Mouse (Mus musculus): ENCODE data around the gene Loxl3.

Gene Loxl3

DNA sequence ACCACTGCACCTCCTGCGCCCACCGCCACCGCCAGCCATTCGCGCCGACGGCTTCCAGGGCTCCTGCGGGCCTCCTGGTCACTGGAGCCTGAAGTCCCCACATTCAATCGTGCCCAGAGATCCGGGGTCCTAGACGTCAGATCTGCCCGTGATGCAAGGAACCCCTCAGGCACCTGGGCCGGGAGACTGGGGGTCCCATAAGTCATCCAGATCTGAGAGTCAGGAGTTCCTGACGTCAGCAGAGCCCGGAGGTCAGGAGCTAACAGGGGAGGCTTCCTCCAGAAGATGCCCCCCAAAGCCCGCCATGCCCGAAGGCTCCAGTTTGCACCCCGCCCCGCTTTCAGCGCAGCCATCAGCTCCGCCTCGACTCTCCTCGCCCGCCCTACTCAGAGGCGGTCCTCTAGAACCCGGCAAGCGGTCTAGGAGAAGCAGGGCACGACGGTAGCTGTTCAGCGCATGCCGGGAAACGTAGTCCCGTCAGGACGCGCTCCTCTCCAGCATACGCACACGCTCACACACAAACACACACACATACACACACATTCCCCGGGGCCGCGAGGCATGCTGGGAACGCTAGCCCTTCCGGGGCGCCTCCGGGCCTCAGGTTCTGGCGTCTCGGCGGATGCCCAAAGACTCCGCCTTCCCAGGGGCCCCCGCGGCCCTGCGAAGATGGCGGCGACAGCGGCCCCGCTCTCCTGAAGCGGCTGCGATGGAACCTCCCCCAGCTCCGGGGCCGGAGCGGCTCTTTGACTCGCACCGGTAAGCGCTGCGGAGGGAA is 20.3 kb downstream of the Loxl3 start, which contains the start of gene Aup1:
Gene Aup1 (plus strand): TSS at position 448 of the 778 bp plus-strand sequence.
- DNase-seq, result peak; percentile 97 to 98

DNA sequence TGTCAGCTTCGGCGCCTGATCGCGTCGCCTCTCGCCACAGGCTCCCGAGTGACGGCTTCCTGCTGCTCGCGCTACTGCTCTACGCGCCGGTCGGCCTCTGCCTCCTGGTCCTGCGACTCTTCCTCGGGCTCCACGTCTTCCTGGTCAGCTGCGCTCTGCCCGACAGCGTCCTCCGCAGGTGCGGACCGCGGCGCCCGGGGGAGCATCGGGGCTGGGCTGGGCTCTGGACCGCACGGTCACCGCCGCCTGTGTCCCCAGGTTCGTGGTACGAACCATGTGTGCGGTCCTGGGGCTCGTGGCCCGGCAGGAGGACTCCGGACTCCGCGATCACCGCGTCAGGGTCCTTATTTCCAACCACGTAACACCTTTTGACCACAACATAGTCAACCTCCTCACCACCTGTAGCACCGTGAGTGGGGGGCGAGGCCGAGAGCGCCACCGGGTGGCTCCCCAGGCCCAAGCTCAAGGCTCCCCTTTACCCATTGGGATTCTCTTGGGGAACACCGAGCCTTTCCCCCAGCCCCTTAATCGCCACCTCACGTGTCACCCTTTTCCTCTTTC is 21.0 kb downstream of the Loxl3 start, which contains the start of gene Htra2:
Gene Htra2 (minus strand): TSS at position 403 of the 561 bp plus-strand sequence.
- DNase-seq, result no peak

DNA sequence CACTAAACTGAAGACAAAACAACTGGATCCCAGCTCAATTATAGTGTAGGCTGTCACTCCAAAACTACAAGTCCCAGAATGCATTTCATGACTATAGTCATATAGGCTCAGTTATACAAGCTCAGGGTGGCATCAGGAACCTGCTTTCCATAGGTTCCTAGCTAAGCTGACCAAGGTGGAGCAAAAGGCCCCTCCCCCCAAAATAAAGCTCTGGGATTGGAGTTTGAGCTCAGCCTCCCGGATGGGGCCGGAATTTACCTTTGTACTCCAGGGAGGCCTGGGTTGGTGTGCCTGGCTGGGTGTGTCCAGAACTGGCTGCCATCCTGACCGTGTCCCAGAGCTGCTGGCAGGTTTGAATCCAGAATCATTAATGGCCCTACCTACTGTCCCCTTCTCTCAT is 23.8 kb downstream of the Loxl3 start, which contains the start of gene Dqx1:
Gene Dqx1 (plus strand): TSS at position 55 of the 400 bp plus-strand sequence.
- DNase-seq, result peak; percentile 21 to 48

DNA sequence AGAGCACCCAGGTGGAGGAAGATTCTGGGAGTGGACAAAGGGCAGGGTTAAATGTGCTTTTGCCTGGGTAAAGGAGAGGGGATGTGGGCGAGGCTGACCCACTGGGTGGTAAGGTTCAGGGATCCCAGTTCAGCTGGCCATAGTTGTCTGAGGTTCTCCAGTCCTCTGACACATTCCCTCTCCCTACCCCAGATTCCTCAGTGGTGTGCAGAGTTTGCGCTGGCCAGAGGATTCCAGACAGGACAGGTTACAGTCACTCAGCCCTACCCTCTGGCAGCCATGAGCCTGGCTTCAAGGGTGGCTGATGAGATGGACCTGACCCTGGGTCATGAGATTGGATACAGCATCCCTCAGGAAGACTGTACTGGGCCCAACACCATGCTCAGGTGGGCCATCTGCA is 24.8 kb downstream of the Loxl3 start:
- DNase-seq, result no peak

DNA sequence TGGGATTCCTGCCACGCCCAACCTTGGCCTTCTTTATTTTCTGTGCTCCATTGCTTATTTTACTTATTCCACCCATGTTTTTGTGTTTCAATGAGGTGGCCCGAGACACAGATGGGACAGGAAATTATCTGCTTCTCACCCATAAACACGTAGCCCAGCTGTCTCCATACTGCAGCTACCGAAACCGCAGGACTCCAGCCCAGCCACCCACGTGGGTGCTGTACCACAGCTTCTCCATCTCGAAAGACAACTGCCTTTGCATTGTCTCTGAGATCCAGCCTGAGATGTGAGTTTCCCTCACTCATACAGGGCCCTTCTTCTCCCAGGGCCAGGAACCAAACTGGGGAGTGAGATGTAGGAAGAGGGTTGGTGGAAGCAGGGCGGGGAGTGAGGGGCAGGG is 32.0 kb downstream of the Loxl3 start:
- no peak for DNase-seq

DNA sequence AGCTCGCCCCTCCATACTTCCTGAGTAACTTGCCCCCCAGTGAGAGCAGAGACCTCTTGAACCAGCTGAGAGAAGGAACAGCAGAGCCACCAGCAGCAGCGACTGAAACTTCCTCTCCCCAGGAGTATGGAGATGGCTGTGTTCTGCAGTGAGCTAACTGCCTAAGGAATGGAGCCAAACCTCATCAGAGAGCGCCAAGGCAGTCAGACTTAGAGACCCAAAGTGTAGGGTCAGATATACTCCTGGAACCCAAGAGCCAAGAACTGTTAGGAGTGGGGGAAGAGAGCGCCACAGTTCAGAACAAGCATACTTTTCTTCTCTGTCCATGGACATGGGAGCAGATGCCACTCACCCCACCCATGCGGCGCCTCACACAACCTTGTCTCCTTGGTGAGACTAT is 32.5 kb downstream of the Loxl3 start:
- DNase-seq, result no peak

DNA sequence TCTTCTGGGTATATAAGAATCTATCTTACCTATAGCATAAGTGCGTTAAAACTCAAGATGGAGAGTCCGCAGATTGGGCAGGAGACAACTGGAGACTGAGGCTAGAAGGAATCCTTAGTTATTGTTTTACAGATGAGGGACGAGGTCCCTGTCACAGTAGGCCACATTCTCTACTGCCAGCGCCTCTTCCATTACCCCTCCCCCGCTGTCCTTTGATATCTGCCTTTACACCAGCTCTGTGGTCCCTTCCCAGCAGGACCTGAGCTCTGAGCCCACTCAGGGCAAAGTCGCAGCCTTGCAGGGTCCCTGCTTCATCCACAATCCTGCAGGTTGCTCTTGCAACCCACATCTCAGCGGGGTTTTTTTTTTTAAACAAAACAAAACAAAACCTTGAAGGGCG is 34.2 kb downstream of the Loxl3 start:
- no peak for DNase-seq

DNA sequence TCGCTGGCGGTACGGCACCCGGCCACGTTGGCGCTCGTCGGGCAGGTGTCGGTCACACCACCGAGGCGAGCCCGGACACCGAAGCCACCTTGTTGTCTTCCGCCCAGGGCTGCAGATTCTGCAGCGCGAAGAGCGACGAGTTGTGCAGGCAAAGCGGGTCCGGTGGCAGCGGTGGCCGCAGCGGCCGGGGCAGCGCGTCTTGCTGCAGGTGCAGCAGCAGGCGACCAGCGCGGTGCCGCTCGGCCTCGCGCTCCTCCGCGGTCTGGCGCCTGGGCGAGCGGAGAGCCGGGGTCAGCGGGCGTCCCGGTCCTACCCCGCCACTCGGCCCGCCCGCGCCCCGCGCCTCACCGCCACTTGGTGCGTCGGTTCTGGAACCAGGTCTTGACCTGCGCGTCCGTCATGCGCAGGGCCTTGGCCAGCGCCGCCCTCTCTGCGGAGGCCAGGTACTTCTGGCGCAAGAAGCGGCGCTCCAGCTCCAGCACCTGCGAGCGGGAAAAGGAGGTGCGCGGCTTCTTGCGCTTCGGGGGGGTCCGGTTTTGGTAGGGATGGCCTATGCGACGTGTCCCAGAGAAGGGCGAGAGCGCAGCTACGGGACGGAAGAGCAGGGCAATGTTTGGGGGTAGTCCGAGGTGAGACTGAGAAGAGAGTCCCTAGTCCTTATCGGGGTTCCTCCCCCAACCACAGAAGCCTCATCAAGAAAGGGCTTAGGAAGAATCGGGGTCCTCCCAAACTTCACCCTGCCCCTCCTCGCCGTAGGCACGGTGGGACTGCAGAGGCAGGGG is 34.9 kb downstream of the Loxl3 start:
- peak in 1 of 2 experiments; percentile 17 for DNase-seq

DNA sequence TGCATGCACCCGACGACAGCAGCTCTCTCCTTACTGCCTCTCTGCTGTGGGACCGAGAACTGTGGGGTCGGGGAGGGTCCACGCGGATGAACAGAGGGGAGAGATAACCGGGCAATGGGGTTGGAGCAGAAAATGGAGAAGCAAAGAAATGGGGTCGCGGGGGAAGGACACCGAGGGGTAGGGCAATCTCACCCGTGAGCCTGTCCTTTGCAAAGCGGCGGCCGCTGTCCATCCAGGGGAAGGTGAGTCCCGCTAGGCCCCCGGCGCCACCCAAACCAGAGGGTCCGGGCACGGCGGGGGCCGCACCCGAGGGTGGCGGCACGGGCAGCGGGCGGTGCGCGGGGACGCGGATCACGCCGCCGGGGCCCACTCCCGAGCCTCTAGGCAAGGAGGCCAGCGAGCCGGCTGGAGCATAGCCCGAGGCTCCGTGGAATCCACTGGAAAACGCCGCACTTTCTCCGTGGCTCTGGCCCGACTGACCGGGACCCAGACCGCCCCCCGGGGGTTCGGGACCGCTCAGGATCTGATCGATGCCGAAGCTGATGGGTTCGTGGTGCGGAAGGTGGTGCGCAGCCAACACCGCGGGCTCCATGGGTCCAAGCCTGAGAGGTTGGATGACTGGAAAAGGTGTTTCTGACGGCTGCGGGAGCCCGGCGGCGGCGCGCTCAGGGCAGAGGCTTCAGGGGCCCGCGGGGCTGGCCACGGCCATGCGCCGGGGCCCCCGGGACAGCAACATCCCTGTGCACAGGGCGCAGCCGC is 35.7 kb downstream of the Loxl3 start:
- peak in 1 of 2 experiments; percentile 24 for DNase-seq

DNA sequence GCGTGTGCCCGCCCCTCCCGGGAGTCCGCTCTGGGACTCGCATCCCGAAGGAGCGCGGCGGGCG is 36.1 kb downstream of the Loxl3 start, which contains the start of gene Tlx2:
Gene Tlx2 (minus strand): TSS at position 47 of the 64 bp plus-strand sequence.
- no peak for DNase-seq

DNA sequence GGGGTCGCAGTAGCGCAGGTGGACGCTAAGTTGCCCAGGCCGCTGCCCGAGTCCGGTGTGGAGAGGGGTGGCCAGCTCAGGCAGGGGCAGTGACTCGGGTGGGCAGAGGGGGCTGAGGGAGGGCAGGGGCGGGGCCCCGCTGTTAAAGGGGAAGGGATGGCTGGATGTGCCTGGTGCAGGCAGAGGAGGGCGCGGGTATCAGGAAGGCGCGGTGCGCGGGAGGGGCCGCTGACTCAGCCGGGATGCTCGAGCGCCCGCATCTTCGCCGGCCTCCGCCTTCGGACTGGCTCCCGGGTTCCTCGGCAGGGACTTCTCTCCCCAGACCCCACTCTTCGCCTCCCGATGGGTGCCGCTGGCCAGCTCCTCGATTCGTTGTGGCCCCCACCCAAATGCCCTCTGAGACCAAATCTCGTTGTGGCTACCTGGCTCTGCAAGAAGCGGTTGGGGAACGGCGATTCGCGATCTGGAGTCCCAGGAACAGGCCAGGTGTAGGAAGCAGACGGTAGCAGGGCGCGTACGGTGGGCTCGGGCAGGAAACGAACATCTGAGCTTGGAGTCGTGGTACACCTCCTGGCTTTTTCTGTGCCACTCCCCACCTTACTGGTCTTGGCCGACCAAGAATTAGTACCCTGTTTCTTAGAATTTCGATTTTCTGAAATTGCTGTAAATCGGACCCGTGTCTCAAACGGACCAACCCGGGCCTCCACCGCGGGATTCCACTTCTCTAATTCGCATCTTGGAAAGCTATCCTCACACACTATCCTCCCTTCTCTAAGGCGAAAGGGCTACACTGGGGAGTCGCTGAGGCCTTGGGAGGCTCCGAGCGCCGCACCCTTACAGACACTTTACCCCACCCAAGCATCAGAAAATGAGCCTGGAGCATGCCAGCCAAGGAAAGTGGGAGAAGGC is 36.6 kb downstream of the Loxl3 start:
- DNase-seq, result peak in 1 of 2 experiments; percentile 60

DNA sequence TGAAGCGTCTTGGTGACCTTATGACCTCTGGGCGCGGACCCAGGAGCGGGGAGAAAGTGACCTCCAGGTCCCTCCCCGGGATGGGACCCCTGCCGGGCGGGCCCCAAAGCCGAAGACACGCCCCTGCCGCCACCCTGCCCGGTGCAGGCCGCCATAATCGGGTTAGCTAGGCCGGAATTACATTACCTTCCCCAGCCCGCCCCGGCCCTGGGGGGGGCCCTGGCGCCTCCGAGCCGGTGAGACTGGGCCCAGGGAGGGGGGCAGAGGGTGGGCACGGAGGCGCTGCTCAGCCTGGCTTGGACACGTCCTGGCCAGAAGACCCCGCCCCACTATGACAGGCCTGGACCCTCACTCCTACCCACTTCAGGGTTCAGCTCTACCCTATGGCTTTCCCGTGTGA is 37.2 kb downstream of the Loxl3 start:
- DNase-seq, result no peak

DNA sequence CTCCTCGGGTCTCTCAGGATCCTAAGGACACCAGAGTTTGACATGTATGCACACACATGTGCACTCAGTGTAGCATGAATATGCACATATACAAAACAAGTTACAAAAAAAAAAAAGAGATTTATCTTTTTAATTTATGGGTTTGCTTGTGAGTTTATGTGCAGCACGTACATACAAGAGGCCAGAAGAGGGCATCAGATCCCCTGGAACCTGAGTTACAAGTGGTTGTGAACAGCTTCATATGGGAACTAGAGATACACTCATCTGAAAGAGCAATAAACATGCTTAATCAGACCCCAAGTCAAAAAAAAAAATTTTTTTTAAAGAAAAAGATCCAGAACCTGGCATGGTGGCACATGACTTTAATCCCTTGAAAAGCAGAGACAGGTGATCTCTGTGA is 41.0 kb downstream of the Loxl3 start:
- no peak for DNase-seq

DNA sequence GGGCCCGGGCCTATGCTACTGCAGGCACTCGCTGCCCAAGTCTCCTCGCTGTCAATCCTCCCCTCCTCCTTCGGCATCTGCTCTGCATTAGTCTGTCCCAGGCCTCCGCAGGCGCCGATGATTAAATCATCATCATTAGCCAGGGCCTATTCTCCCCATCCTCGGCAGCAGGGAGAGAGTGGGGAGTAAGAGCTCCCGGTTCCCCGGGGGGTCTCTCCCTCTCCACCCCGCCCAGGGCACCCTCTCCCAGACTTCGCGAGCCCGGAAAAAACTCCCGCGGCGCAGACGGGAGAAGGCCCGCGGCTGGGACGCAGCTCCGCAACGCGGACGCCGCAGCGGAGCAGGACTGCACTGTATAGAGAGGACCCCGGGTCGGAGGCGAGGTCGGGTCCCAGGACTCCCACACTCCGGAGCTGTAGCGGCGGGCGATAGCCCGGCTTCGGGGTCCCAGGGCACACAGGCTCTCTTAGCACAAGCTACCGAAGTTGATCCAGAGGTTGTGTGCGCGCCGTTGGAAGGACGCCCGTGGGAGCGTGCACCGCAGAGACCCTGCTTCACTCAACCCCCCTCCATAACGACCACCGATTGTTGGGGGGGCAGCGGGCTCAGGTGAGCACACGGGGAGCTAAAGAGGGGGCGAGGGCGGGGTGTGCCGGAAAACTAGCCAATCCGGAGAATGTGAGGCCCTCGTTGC is 43.8 kb downstream of the Loxl3 start, which contains the start of gene Pcgf1:
Gene Pcgf1 (plus strand): TSS at position 240 of the 694 bp plus-strand sequence.
- DNase-seq, result no peak

DNA sequence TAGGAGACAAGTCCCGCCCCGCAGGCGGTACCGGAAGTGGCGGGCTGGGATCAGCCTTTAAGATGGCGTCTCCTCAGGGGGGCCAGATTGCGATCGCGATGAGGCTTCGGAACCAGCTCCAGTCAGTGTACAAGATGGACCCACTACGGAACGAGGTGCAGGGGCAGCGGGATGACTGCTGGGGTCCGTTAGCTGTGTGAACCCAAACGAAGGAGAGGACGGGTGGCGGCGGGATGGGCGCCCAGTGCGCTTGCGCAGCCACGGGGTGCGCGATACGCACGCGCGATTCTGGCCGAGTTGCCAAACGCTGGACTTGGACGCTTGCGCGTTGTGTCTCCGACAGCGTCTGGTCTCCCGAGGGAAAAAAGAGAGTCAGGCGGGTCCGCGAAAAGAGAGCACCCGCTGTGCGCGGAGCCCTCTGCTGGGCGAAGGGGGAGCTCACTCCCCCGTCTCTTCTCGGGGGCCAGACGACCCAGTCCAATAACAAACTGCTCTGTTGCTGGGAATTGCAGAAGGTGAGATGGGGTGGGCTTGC is 44.4 kb downstream of the Loxl3 start:
- DNase-seq, result peak; percentile 98 to 99

DNA sequence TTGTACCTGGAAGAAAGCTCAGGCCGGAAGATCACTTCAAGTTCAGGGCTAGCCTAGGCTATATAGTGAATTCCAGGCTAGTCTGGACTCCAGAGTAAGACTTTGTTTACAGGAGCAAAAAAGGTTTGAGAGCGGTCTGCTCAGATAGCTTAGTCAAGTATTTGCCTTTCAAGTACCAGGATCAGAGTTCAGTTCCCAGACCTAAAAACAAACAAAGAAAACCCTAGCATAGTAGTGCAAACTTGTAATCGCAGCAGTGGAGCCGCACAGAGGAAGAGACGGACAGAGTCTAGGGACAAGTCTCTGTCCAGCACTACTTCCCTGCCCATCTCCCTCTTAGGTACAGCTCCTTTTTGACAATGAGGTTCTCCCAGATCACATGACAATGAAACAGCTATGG is 46.2 kb downstream of the Loxl3 start:
- no peak for DNase-seq

DNA sequence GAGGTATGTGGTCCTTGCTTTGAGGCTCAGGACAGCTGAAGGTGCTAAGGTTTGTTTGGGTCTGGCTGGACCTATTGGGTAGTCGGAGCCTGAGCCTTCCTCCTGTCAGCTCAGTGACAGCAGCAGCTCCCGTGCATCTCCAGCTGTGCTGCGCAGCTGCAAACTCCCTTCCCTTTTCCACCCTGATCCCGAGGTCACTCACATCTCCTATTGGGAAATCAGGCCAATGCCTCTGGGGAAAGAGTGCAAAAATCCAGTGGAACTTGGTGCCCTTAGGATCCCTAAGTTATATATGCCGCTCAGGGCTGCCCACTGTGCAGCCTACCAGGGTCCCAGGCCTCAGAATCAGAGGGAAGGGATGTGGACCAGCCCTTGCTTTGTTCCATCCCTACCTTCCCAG is 49.5 kb downstream of the Loxl3 start:
- no peak for DNase-seq

DNA sequence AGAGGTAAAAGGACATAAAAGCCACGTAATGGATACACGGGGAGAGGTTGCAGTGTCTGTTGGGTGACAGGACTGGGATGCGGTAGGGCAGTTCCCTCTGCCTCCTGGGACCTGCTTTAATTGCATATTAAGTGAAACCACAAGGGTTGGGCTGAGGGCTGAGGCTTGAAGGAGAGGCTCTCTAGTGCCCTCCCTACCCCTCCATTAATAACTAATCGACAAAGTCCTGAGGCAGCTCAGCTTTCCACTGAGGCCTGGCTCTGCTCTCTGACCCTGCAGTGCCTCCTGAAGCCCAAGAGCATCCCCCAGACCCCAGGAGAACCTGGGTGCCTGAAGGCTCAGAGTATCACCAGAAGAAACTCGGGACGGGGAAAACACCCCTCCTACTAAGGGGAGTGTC is 50.5 kb downstream of the Loxl3 start:
- no peak for DNase-seq

DNA sequence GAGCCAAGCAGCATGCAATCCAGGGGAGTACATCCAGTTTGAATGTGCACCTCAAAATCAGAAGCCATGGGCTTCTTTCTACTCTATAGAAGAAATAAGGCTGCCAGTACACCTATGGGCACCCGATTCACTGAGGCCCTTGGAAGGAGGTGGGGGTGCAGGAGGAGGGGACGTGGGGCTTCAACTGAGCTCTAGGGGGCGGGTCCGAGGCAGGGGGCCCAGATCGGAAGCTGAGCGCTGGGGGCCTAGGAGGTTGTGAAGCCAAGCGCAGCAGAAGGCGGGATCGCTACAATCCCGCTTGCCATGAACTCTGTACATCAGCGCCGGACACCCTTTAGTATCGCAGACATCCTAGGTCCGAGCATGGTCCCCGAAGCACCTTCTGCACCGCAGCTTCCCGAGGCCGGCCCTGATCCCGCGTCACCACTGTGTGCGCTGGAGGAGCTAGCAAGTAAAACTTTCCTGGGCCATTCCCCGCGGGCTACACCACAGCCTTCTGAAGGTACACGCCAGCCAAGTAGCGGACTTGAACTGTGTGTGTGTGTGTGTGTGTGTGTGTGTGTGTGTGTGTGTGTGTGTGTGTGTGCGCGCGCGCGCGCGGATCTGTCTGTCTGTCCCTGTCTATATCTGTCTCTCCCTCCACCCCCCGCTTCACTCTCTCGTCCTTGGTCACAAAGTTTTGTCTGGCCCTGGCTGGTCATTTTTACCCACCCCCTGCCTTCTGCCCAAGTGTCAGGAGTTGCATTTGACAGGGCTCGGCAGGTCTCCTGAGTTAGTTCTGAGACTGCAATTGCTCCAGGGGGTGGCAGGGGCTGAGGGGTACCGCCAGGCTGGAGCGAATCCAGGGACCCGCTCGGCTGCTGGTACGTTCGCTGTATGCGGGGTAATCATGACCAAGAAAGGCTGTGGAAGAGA is 52.4 kb downstream of the Loxl3 start, which contains the start of gene Lbx2:
Gene Lbx2 (plus strand): TSS at position 247 of the 915 bp plus-strand sequence.
- peak in 1 of 2 experiments; percentile 26 for DNase-seq

All from lung, postnatal 4 days (tissue).